Mouse (Mus musculus) ES-Bruce4 (cell line): ENCODE measurements around the gene Gm49776. TPM values are rescaled to one million over a fixed set of nuclear protein-coding genes. Genes with fewer than 3 reads are reported as not detected.
"Not testable (repeated sequence)": the region's sequence is repeated elsewhere in the genome, so short reads cannot be mapped to it uniquely, and the experiment has no call there.

Experiments used
- H3K27ac ChIP-seq: 2 replicates; pipeline ENCODE4 v1.5.1; 2012; ENCODE audit warnings: low read length, inconsistent platforms; ENCODE audit not compliant: insufficient read depth
- H3K27me3 ChIP-seq: 2 replicates; pipeline ENCODE4 v1.6.1; 2012; ENCODE audit warnings: mild to moderate bottlenecking, low read length, inconsistent platforms; ENCODE audit not compliant: control insufficient read depth, poor library complexity, insufficient read depth, severe bottlenecking
- H3K36me3 ChIP-seq: 2 replicates; pipeline ENCODE4 v1.6.1; 2012; ENCODE audit warnings: inconsistent platforms, mild to moderate bottlenecking, low read length, moderate library complexity; ENCODE audit not compliant: control insufficient read depth, poor library complexity, insufficient read depth, severe bottlenecking
- H3K4me1 ChIP-seq: one replicate; pipeline ENCODE4 v1.8.1; 2011; ENCODE audit warnings: low read length; ENCODE audit not compliant: control insufficient read depth, insufficient read depth
- H3K4me3 ChIP-seq: 2 replicates; pipeline ENCODE4 v1.5.1; 2011; ENCODE audit warnings: low read depth, mild to moderate bottlenecking, low read length
- H3K9ac ChIP-seq: 2 replicates; pipeline ENCODE4 v1.6.1; 2012; ENCODE audit warnings: low read depth, mild to moderate bottlenecking, inconsistent platforms; ENCODE audit not compliant: poor library complexity, severe bottlenecking
- H3K9me3 ChIP-seq: replicated peaks from 2 replicates; pipeline ENCODE4 v1.6.1; 2012; ENCODE audit warnings: mild to moderate bottlenecking, low read length, inconsistent platforms; ENCODE audit not compliant: control insufficient read depth, poor library complexity, insufficient read depth, severe bottlenecking
- CTCF ChIP-seq: IDR thresholded peaks from one replicate; pipeline ENCODE4 v1.8.1; 2011; ENCODE audit warnings: low read depth, low read length
- EP300 ChIP-seq: IDR thresholded peaks from 2 replicates; pipeline ENCODE4 v1.6.1; 2011; ENCODE audit warnings: low read depth, low read length; ENCODE audit not compliant: insufficient read depth
- POLR2A ChIP-seq: IDR thresholded peaks from one replicate; pipeline ENCODE4 v1.8.1; 2011; ENCODE audit warnings: low read length; ENCODE audit not compliant: insufficient read depth
- polyA plus RNA-seq: library from polyadenylated mRNA; stranded (reverse); fragments of >200 nt; gene quantifications from 2 replicates; pipeline ENCODE4 v1.2.4, GENCODE M21; 2011; ENCODE audit warnings: low read depth; ENCODE audit not compliant: missing spikeins, insufficient read depth, insufficient read length

Gm49776 gene
- polyA plus RNA-seq, 1 experiment = not detected

GRCm38 (mm10) chr16:18198365-18199098, 59.6 kb downstream of the Gm49776 start:
- no peak for TF ChIP-seq CTCF
- TF ChIP-seq EP300 = no peak
- no peak for TF ChIP-seq POLR2A
- Histone ChIP-seq H3K27me3 (no peaks in the 10 kb centered on the region), H3K9me3 (no peaks in the 10 kb centered on the region), H3K27ac (no peak overlapping the region), H3K36me3 (no peaks in the 10 kb centered on the region), H3K9ac (no peak overlapping the region), H3K4me1 (no peaks in the 10 kb centered on the region), H3K4me3 (no peak overlapping the region)

GRCm38 (mm10) chr16:18197881-18198280, 60.2 kb downstream of the Gm49776 start:
- H3K9ac ChIP-seq = no peak overlapping the region
- no peaks in the 10 kb centered on the region for H3K36me3 ChIP-seq
- no peak overlapping the region for H3K27ac ChIP-seq
- no peaks in the 10 kb centered on the region for H3K27me3 ChIP-seq
- TF ChIP-seq POLR2A = no peak
- no peak for TF ChIP-seq EP300
- TF ChIP-seq CTCF = no peak
- H3K9me3 ChIP-seq = no peaks in the 10 kb centered on the region
- H3K4me3 ChIP-seq = no peak overlapping the region
- H3K4me1 ChIP-seq = no peaks in the 10 kb centered on the region

GRCm38 (mm10) chr16:18195561-18195960, 62.6 kb downstream of the Gm49776 start:
- H3K9ac ChIP-seq, H3K27ac ChIP-seq, H3K4me3 ChIP-seq, H3K4me1 ChIP-seq, H3K27me3 ChIP-seq, H3K36me3 ChIP-seq, H3K9me3 ChIP-seq: not testable (repeated sequence)

Other genes with a start within 250 kb of the Gm49776 start
- 30.2 and 31.0 TPM in 2 replicates for gene Dgcr6, start 205.5 kb downstream of the Gm49776 start, polyA plus RNA-seq
- 8.7 and 9.2 TPM in 2 replicates for gene Prodh, start 168.1 kb downstream of the Gm49776 start, polyA plus RNA-seq
- 2.2 TPM in 2 replicates for gene Rtn4r, start 130.7 kb downstream of the Gm49776 start, polyA plus RNA-seq
- not detected in 2 replicates for gene Ccdc188, start 40.4 kb downstream of the Gm49776 start, polyA plus RNA-seq
- 11.7 and 12.9 TPM in 2 replicates for gene Zdhhc8, start 23.2 kb downstream of the Gm49776 start, polyA plus RNA-seq
- 46.1 and 51.7 TPM in 2 replicates for gene Trmt2a, start 9.6 kb downstream of the Gm49776 start, polyA plus RNA-seq
- gene Ranbp1, start 9.6 kb downstream of the Gm49776 start, polyA plus RNA-seq = 500 and 515 TPM in 2 replicates
- 75.8 and 82.7 TPM in 2 replicates for gene Dgcr8, start 30.9 kb upstream of the Gm49776 start, polyA plus RNA-seq
- 19.3 and 21.3 TPM in 2 replicates for gene Tango2, start 89.8 kb upstream of the Gm49776 start, polyA plus RNA-seq
- 26.3 and 38.1 TPM in 2 replicates for gene Arvcf, start 89.9 kb upstream of the Gm49776 start, polyA plus RNA-seq
- 7.1 and 9.3 TPM in 2 replicates for gene Txnrd2, start 168.1 kb upstream of the Gm49776 start, polyA plus RNA-seq
- 13.6 and 15.4 TPM in 2 replicates for gene Comt, start 168.5 kb upstream of the Gm49776 start, polyA plus RNA-seq
- gene Gnb1l, start 240.4 kb upstream of the Gm49776 start, polyA plus RNA-seq = 13.7 and 16.2 TPM in 2 replicates
- gene Rtl10, start 240.6 kb upstream of the Gm49776 start, polyA plus RNA-seq = 11.5 and 12.7 TPM in 2 replicates